Mouse (Mus musculus) spleen, adult 2 months (tissue): ENCODE results near the gene Dvl2.

Experiments used
- CTCF ChIP-seq: fragments of 200-500 bp; IDR thresholded peaks from 2 replicates; pipeline ENCODE4 v1.5.1; 2011; ENCODE audit warnings: mild to moderate bottlenecking, inconsistent platforms; ENCODE audit not compliant: insufficient read depth, insufficient read length, insufficient replicate concordance; ENCODE audit errors: extremely low read depth
- POLR2A ChIP-seq: fragments of 200-500 bp; IDR thresholded peaks from 2 replicates; pipeline ENCODE4 v1.6.1; 2011; ENCODE audit warnings: low read depth, low read length, inconsistent platforms

DNA sequence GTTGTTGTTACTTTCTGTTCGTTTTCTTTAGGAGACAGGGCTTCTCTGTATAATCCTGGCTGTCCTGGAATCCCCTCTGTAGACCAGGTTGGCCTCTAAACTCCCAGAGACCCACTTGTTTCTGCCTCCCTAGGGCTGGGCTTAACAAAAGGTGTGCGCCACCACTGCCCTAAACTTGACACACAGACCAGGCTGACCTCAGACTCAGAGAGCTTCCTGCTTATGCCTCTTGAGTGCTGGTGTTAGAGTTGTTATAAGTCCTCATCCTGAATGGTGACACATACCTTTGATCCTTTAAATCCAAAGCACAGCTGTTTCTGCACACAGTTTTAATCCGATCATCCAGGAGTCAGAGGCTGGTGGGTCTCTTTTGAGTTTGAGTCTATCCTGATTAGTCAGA is 7.5 kb upstream of the Dvl2 start:
- TF ChIP-seq CTCF (no peak), POLR2A (no peak)
